Mouse (Mus musculus): Measurements from ENCODE around the gene Dnaaf1.

GRCm38 (mm10) chr8:119555861-119556260 lies 19.2 kb upstream of the Dnaaf1 start:
- TF ChIP-seq EP300 (IDR thresholded peaks at IDR 0.05; ENCODE audit: insufficient read depth, low read depth, low read length) (no peak), CTCF (IDR thresholded peaks at IDR 0.05) (no peak), POLR2A (IDR thresholded peaks at IDR 0.05; ENCODE audit: insufficient read depth, low read depth, low read length) (no peak)

All from heart, adult 2 months (tissue).